Mouse (Mus musculus) c-Kit-positive CD71-positive TER-119-negative erythroid progenitor cells, embryonic 14.5 days (primary cell): ENCODE results near the gene Atp8b4.
A peak's percentile ranks its signal among the peaks of the same experiment; 100 is the strongest.
"Not testable (repeated sequence)": the region's sequence is repeated elsewhere in the genome, so short reads cannot be mapped to it uniquely, and the experiment has no call there.

ENCODE experiments used
- DNase-seq: peaks from one replicate; pipeline ENCODE4 v3.0.0-alpha.2; 2013; ENCODE audit warnings: low read depth

Gene Atp8b4

DNA sequence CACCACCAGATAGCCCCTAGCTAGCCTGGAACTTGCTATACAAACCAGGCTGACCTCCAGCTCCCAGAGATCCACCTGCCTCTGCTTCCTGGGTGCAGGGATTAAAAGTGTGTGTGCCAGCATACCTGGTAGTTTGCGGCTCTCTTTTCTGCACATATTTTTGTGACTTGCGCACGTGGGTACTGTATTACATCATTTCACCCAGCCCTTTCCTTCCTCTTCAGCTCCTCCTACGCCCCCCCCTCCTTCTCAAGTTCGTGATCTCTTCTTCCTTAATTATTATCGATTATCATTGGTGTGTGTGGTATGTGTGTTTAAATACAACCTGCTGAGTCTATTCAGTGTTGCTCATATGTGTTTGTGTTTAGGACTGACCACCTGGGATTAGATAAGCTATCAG is at the start of gene Atp8b4:
Gene Atp8b4, minus strand, starts transcription at position 154 of the 400 bp plus-strand sequence.
- DNase-seq, result no peak

DNA sequence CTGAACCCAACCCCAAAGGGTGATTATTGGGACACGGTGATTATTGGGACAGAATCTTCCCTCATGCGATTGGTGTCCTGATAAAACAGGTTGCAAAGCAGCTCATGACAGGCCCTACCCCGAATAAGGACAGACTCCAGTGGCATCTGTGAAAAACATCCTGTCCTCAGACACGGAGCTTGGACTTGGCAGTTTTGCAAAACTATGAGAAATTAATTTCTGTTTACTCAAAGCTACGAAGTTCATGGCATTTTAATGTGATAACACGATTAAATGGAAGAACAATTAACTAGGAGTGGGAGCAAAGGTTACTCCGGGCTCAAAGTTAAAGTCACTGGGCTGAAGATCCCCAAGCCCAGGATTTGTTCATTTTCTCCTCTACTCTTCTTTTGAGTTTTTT is 49.2 kb upstream of the Atp8b4 start:
- DNase-seq, result no peak

GRCm38 (mm10) chr2:126546392-126546791 is 45.9 kb upstream of the Atp8b4 start:
- DNase-seq, result no peak

- no peak for DNase-seq
These were observed 44.8 kb upstream of the Atp8b4 start for GRCm38 (mm10) chr2:126545297-126545696.

- DNase-seq, result no peak
These were observed 41.7 kb upstream of the Atp8b4 start for GRCm38 (mm10) chr2:126542211-126542610.

DNA sequence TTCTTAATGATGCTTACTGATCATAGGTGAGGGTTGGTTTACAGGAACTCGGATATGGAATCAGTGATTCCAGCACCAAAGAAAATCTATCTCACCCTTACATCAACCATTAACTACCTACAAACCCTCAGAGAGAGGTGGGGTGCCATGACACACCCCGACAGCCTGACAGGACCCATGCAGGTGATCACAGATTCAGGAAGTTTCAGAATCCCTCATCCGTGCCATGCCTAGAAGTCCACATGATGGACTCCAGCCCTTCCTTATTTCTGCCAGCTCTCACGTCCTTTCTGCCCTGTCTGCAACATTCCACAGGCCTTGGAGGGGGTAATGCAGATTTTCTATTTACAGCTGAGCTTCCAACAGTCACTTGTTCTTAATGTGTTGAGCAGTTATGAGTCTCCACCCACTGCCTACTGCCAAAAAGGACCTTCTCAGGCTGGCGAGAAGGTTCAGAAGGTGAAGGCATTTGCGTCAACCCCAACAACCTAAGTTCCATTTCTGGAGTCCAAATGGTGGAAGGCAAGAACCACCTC is 40.0 kb upstream of the Atp8b4 start:
- no peak for DNase-seq

- DNase-seq, result no peak
These were observed 37.2 kb upstream of the Atp8b4 start for GRCm38 (mm10) chr2:126537654-126538053.

GRCm38 (mm10) chr2:126530581-126530980 is 30.1 kb upstream of the Atp8b4 start:
- no peak for DNase-seq

- DNase-seq, result no peak
These were observed 27.0 kb upstream of the Atp8b4 start for GRCm38 (mm10) chr2:126527461-126527860.

- no peak for DNase-seq
These were observed 23.8 kb upstream of the Atp8b4 start for GRCm38 (mm10) chr2:126524271-126524670.

DNA sequence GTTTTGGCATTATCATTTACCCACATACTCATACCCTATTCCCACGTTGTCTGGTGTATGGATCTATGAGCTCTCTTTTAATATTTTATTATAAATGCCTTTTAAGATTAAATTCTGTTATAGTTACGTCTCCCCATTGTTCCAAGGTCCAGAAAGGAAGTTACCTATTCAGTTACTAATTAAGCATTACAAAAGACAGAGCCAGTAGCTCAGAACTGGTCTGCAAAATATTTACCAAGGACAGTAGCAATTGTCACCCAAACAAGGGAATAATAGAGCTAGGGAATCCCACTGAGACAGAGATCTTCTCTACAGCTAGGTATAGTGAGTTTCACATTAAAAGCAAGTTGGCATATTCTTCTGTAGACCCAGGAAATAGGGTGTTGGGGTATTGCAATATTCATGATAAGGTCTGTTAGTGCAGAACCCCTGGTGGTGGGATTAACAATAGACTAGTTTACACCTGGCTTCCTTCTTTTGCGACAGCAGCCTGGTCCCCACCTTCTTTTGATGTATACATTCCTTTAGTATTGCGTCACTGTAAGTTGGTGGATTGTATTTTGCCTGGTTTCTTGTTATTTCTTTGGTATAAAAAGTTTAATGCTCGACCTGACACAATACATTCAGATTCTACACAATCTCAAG is 22.7 kb upstream of the Atp8b4 start:
- not testable (repeated sequence) for DNase-seq

- DNase-seq, result no peak
These were observed 21.6 kb upstream of the Atp8b4 start for GRCm38 (mm10) chr2:126522056-126522455.

- DNase-seq, result no peak
These were observed 21.0 kb upstream of the Atp8b4 start for GRCm38 (mm10) chr2:126521471-126521870.

DNA sequence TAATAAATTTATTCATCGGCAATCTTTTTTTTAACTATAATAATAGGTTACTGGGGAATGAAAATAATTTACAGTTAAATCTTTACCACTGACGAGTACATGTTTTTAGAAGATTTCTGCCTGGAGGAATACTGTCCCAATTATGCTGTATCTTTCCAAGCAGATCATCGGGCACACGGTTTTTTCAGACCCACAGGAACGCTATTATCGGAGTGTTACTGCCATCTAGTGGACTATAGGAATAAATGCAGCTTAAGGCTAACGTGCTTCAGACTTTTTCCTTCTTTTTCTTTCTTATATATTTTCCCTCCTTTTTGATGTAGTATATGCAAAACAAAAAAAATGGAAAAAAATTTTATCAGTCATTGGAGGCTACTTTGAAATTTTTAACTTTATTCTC is 20.4 kb upstream of the Atp8b4 start:
- DNase-seq, result peak; percentile 42

GRCm38 (mm10) chr2:126519872-126520581 is 19.6 kb upstream of the Atp8b4 start:
- DNase-seq, result no peak

DNA sequence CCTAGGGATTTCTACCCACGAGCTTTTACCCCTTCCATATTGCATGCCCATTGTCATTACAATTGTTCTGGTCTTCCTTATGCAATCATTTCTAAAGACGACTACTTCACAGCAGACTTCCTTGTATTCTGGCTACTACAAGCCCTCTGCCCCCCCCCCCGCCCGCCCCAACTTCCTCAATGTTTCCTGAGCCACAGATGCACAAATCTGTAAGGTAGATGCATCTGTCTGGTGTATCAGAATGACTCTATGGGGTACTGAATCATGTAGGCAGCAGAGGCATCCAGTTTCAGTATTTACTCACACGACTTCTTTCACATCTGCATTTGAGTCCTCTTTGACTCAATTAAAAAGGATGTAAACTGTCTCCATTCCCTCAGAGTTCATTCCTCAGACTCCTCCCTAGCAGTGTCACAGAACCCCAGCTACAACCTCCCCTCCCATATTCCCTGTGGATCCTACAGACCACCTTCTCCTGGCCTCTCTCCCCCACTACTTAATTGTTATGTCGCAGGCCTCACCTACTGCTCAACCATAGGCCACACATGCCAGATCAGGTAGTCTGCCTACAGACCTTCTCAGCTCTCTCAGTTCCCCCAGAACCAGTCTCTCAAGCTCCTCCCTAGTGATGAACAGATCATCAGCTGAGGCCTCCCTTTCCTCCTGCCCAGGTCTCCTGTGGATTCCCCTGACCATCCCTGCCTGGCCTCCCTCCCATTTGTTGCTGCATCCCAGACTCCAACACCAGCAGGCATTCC is 14.8 kb upstream of the Atp8b4 start:
- DNase-seq, result no peak

DNA sequence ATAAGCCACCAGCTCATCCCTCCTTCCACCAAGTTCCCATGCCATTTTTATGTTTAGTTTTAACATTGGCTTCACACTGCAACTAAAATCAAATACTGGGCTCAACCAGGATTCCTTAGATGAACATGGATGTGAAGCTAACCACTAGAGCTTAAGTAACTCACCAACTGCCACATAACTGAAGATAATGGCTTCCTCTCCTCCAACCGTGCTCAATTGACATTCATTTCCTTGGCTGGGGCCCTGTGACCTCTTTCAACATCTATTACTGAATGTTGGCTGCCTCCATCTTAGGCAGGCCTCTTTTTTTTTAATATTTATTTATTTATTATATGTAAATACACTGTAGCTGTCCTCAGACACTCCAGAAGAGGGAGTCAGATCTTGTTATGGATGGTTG is 7.8 kb upstream of the Atp8b4 start:
- no peak for DNase-seq

DNA sequence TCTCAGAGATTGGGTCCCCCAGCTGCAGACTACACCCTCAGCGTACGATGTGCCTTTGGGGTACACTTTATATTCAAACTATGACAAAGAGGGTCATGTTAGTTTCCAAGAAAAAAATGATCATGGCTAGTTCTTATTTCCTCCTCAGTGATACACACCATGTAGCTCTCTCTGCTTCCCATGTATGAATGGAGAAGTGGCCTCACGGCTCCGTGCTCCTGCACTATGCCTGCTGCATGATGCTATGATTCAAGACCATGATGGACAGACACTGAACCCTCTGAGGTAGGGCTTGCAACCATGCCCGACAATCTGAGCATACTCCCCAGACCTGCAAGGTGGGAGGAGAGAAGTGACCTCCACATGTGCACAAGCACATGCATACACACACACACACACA is 7.0 kb upstream of the Atp8b4 start:
- no peak for DNase-seq

- no peak for DNase-seq
These were observed 4.7 kb upstream of the Atp8b4 start for GRCm38 (mm10) chr2:126505156-126505555.

- DNase-seq, result no peak
These were observed 744 bp downstream of the Atp8b4 start for GRCm38 (mm10) chr2:126499730-126500129.

- no peak for DNase-seq
These were observed 1.6 kb downstream of the Atp8b4 start for GRCm38 (mm10) chr2:126498761-126499452.

- DNase-seq, result no peak
These were observed 3.6 kb downstream of the Atp8b4 start for GRCm38 (mm10) chr2:126496838-126497237.
